Mouse (Mus musculus) midbrain, embryonic 16.5 days (tissue): ENCODE results near the gene Igsf21. TPM values are rescaled to one million over a fixed set of nuclear protein-coding genes. Genes with fewer than 3 reads are reported as not detected.
A peak's percentile ranks its signal among the peaks of the same experiment; 100 is the strongest.

Experiments
- ATAC-seq: fragments of 200-750 bp; cut with Nextera tagmentation; 2 replicates; pipeline ENCODE4 v1.8.0; 2017; ENCODE audit warnings: moderate TSS enrichment
- H3K27ac ChIP-seq: fragments of 300-500 bp; sonication (generic); 2 replicates; pipeline ENCODE4 v1.5.1; 2014; ENCODE audit warnings: mild to moderate bottlenecking, low read length, mixed read lengths
- H3K27me3 ChIP-seq: fragments of 300-500 bp; sonication (generic); 2 replicates; pipeline ENCODE4 v1.6.1; 2014; ENCODE audit warnings: low read depth, low read length, mixed read lengths; ENCODE audit not compliant: control insufficient read depth, insufficient read depth
- H3K36me3 ChIP-seq: fragments of 300-500 bp; sonication (generic); 2 replicates; pipeline ENCODE4 v1.6.1; 2014; ENCODE audit warnings: mild to moderate bottlenecking, low read length, moderate library complexity, mixed read lengths; ENCODE audit not compliant: control insufficient read depth, insufficient read depth
- H3K4me1 ChIP-seq: fragments of 300-500 bp; sonication (generic); 2 replicates; pipeline ENCODE4 v1.6.1; 2014; ENCODE audit warnings: mild to moderate bottlenecking, low read length, mixed read lengths; ENCODE audit not compliant: control insufficient read depth, insufficient read depth
- H3K4me2 ChIP-seq: fragments of 300-500 bp; sonication (generic); 2 replicates; pipeline ENCODE4 v1.6.1; 2014; ENCODE audit warnings: mild to moderate bottlenecking, low read length, mixed read lengths
- H3K4me3 ChIP-seq: fragments of 300-500 bp; sonication (generic); 2 replicates; pipeline ENCODE4 v1.5.1; 2014; ENCODE audit warnings: low read depth, mild to moderate bottlenecking, low read length, moderate library complexity, mixed read lengths
- H3K9ac ChIP-seq: fragments of 300-500 bp; sonication (generic); 2 replicates; pipeline ENCODE4 v1.6.1; 2014; ENCODE audit warnings: low read depth, low read length, mixed read lengths
- H3K9me3 ChIP-seq: fragments of 300-500 bp; sonication (generic); replicated peaks from 2 replicates; pipeline ENCODE4 v1.6.1; 2014; ENCODE audit warnings: mild to moderate bottlenecking, low read length, mixed read lengths; ENCODE audit not compliant: control insufficient read depth, poor library complexity, severe bottlenecking
- WGBS: fragments of 180-500 bp; shearing (Covaris S2); extraction: QIAGEN DNeasy Blood & Tissue Kit; methylation state at CpG from one replicate; pipeline ENCODE4 v1.1.7; 2014; 5-methylcytosine and 5-hydroxymethylcytosine counted together
- polyA plus RNA-seq: library from polyadenylated mRNA; unstranded; fragments of >200 nt; fragmentation: Nextera tagmentation; extraction: Ambion mirVana; gene quantifications from 2 replicates; pipeline ENCODE4 v1.2.1, GENCODE M21; 2015

Igsf21 gene
- polyA plus RNA-seq, 1 experiment from 2014 or later = 119 TPM

- H3K4me1 ChIP-seq = peaks cover 30% of the 10 kb centered on the region
- no peak overlapping the region for H3K4me3 ChIP-seq
- no peak overlapping the region for H3K9ac ChIP-seq
- H3K9me3 ChIP-seq = no peaks in the 10 kb centered on the region
- 60% methylated on average over 14 of the region's 14 CpGs for WGBS
- H3K36me3 ChIP-seq = no peaks in the 10 kb centered on the region
- no peak overlapping the region for H3K27ac ChIP-seq
- no peaks in the 10 kb centered on the region for H3K27me3 ChIP-seq
- H3K4me2 ChIP-seq = no peak overlapping the region
- ATAC-seq = no peak
Observed at GRCm38 (mm10) chr4:140214406-140214805, 32.2 kb downstream of the Igsf21 start.

DNA sequence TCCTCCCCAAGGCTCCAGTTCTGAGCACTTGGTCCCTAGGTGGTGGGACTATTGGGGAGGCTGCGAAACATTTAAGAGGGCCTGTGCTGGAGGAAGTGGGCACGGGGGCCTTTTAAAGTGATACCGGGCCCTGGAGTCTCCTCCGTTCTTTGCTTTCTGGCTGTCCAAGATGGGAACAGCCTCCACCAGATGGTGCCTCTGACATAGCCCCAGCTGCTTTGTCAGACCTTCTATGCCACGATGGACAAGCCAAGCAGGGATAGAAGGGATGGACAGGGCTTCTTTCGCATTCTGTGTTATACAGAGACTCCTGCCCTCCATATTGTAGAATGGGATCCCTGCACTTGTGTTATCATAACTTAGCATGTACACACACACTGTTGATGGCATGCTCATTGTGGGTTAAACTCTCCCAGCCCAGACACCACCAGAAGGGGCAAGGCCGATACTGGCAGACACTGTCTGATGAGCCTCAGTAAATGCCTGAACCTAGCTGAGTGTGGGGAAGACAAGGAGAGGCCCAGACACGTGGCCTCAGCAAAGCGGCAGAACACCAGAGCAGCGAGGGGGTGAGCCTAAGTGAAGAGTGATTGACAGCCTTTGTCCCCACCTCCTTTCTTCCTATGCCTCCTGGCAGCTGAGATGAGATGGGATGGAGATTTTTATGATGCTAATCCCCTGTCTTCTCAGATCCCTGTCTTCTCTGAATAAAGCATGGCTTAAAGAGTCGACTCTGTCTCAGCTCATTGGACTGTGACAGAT, 36.3 kb downstream of the Igsf21 start:
- Histone ChIP-seq H3K9ac (no peak overlapping the region), H3K36me3 (no peaks in the 10 kb centered on the region), H3K27me3 (no peaks in the 10 kb centered on the region), H3K4me3 (no peak overlapping the region), H3K4me1 (peaks cover 21% of the 10 kb centered on the region), H3K9me3 (no peaks in the 10 kb centered on the region), H3K4me2 (no peak overlapping the region), H3K27ac (0 out of 2 replicates have a peak overlapping the region, but pooled peaks have one; percentile 34)
- ATAC-seq = peak; percentile 51; the same call in 1 of the 2 replicates
- 33% methylated on average over 11 of the region's 11 CpGs for WGBS

DNA sequence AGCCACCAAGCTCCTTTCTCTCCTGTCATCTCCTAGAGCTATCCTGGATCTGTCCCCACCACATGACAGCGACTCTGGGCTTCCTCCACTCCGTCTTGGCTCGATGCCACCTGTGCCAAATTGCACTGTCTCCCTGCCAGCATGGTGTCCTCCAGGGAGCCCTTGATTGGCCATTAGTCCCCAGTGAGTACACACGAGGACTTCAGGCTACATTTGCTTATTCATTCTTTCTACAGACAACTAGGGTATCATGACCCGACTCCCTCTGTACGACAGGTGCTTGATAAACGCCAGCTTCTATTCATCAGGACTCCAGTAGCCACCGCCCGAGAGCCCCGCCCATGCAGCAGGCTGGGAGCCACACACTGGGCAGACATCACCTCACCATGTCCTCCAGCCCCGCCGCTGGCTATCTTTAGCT, 40.8 kb downstream of the Igsf21 start:
- 47% methylated on average over 12 of the region's 12 CpGs for WGBS
- no peak overlapping the region for H3K9ac ChIP-seq
- H3K27me3 ChIP-seq = no peaks in the 10 kb centered on the region
- no peak overlapping the region for H3K4me2 ChIP-seq
- H3K4me3 ChIP-seq = no peak overlapping the region
- no peak for ATAC-seq
- peaks cover 18% of the 10 kb centered on the region for H3K4me1 ChIP-seq
- H3K27ac ChIP-seq = no peak overlapping the region
- no peaks in the 10 kb centered on the region for H3K9me3 ChIP-seq
- no peaks in the 10 kb centered on the region for H3K36me3 ChIP-seq

DNA sequence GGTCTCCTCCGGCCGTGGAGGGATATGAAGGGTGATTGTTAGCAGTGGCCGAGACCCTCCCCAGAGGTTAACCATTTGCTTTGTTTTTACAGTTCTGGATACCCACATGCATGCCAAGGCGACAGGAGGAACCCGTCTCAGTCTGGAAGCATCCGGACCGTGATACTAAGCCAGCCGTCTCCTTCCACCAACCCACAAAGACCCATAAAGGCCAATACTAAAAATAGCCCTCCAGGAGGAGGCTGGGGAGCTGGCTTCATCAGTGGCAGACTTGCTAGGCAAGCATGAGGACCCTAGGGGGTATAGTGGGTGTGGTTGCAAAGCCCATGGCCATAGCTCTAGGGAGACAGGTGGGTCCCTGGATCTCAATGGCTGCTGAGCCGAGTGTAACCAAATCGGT, 41.8 kb downstream of the Igsf21 start:
- H3K27ac ChIP-seq = no peak overlapping the region; the same call in 1 of the 2 replicates
- no peak for ATAC-seq
- 86% methylated on average over 10 of the region's 10 CpGs for WGBS
- H3K27me3 ChIP-seq = no peaks in the 10 kb centered on the region
- no peak overlapping the region for H3K9ac ChIP-seq
- H3K9me3 ChIP-seq = no peaks in the 10 kb centered on the region
- peaks cover 9% of the 10 kb centered on the region for H3K4me1 ChIP-seq
- H3K4me3 ChIP-seq = no peak overlapping the region
- H3K4me2 ChIP-seq = no peak overlapping the region
- H3K36me3 ChIP-seq = no peaks in the 10 kb centered on the region

- ATAC-seq = no peak
- WGBS = 73% methylated on average over 12 of the region's 12 CpGs
- Histone ChIP-seq H3K4me1 (peaks cover 9% of the 10 kb centered on the region), H3K9me3 (no peaks in the 10 kb centered on the region), H3K36me3 (no peaks in the 10 kb centered on the region), H3K27me3 (no peaks in the 10 kb centered on the region), H3K27ac (no peak overlapping the region), H3K4me2 (no peak overlapping the region), H3K4me3 (no peak overlapping the region), H3K9ac (no peak overlapping the region)
Observed at GRCm38 (mm10) chr4:140203696-140204272, 42.8 kb downstream of the Igsf21 start.

DNA sequence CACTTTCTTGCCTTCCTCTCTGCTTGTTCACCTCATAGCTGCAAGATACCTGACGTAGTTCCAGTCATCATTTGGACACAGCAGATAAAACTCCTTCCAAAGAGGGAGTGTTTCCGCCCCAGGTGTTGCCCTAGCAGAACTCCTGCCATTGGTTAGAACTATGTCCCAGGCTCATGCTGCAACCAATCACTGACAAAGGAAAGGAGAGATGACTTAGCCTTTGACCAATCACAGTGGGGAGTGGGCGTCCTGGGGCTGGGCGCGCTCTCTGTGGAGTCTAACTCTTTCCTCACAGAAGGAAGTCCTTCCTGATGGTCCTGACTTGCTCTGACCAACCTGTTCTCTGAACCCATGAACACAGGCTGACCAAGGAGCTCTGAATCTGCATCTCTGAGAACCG, 44.4 kb downstream of the Igsf21 start:
- no peaks in the 10 kb centered on the region for H3K27me3 ChIP-seq
- H3K9me3 ChIP-seq = no peaks in the 10 kb centered on the region
- H3K27ac ChIP-seq = no peak overlapping the region
- no peak overlapping the region for H3K4me2 ChIP-seq
- peaks cover 10% of the 10 kb centered on the region for H3K4me1 ChIP-seq
- H3K9ac ChIP-seq = no peak overlapping the region
- H3K4me3 ChIP-seq = no peak overlapping the region
- 47% methylated on average over 6 of the region's 6 CpGs for WGBS
- ATAC-seq = no peak
- H3K36me3 ChIP-seq = no peaks in the 10 kb centered on the region

DNA sequence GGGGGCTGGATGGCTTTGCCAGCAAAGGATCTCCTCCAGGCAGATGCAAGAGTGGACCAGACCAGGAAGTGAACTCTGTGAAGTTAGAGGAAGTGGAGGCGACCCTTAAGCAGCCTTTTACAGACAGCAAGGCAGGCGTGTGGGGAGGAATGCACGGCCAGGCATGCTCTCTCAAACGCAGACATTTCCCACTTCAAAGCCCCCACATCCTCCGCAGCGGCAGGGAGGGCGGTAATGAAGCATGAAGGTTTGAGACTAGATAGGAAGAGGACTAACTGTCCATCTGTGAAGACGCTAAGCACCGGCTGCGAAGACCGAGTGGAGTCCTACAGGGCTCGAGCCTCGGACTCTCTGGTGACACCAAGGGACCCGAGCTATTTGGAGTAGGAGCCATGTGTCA, 46.3 kb downstream of the Igsf21 start:
- 77% methylated on average over 14 of the region's 14 CpGs for WGBS
- H3K4me2 ChIP-seq = no peak overlapping the region
- peaks cover 16% of the 10 kb centered on the region for H3K4me1 ChIP-seq
- H3K36me3 ChIP-seq = no peaks in the 10 kb centered on the region
- ATAC-seq = no peak
- H3K27ac ChIP-seq = no peak overlapping the region
- no peaks in the 10 kb centered on the region for H3K27me3 ChIP-seq
- no peak overlapping the region for H3K4me3 ChIP-seq
- no peak overlapping the region for H3K9ac ChIP-seq
- no peaks in the 10 kb centered on the region for H3K9me3 ChIP-seq

DNA sequence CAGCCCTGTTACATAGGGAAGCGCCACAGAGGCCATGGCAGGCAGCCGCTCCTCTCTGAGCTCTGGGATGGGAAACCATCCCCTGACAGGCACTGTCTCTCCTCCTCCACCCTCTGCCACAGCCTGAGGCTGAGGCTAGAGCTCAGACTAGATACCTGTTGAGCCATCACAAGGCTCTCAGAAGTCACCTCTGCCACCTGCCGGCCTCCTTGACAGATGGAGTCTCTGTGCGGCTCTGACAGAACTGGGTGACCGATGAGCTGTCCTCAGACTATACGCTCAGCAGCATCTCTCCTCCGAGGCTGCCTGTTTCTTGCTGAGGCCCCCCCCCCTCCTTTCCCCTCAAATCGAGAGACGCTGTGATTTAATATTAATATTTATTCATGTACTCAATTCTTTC, 49.9 kb downstream of the Igsf21 start:
- peaks cover 13% of the 10 kb centered on the region for H3K4me1 ChIP-seq
- no peak overlapping the region for H3K9ac ChIP-seq
- peak; percentile 49; the same call in 1 of the 2 replicates for ATAC-seq
- WGBS = 47% methylated on average over 9 of the region's 9 CpGs
- no peaks in the 10 kb centered on the region for H3K9me3 ChIP-seq
- no peak overlapping the region for H3K4me2 ChIP-seq
- H3K27ac ChIP-seq = 0 out of 2 replicates have a peak overlapping the region, but pooled peaks have one; percentile 8
- no peaks in the 10 kb centered on the region for H3K27me3 ChIP-seq
- H3K4me3 ChIP-seq = no peak overlapping the region
- no peaks in the 10 kb centered on the region for H3K36me3 ChIP-seq

- Histone ChIP-seq H3K36me3 (no peaks in the 10 kb centered on the region), H3K27me3 (no peaks in the 10 kb centered on the region), H3K9me3 (no peaks in the 10 kb centered on the region), H3K4me2 (no peak overlapping the region), H3K4me3 (no peak overlapping the region), H3K4me1 (peaks cover 18% of the 10 kb centered on the region), H3K27ac (no peak overlapping the region; the same call in 1 of the 2 replicates), H3K9ac (no peak overlapping the region)
- no peak for ATAC-seq
- 60% methylated on average over 18 of the region's 18 CpGs for WGBS
Observed at GRCm38 (mm10) chr4:140192276-140193002, 54.1 kb downstream of the Igsf21 start.
